Mouse (Mus musculus) gastrocnemius, postnatal 14 days (tissue): ENCODE data around the gene Dad1. TPM values are rescaled to one million over a fixed set of nuclear protein-coding genes. Genes with fewer than 3 reads are reported as not detected.

Source experiments
- DNase-seq: peaks from one replicate; pipeline ENCODE4 v3.0.0; 2021; ENCODE audit warnings: mixed read lengths
- intact Hi-C: fragments of 180-260 bp; cut with DNase I; formaldehyde crosslinking; loops from one replicate; pipeline ENCODE4 v1.15.1; 2025; ENCODE audit warnings: low total_unique reads
- total RNA-seq, 2 experiments: library from RNA; stranded (reverse); gene quantifications; 2 replicates each; pipeline ENCODE4 v1.2.3; 2021

Gene Dad1
- total RNA-seq, 2 experiments from 2014 or later, result 67.4 to 70.3 TPM

DNA sequence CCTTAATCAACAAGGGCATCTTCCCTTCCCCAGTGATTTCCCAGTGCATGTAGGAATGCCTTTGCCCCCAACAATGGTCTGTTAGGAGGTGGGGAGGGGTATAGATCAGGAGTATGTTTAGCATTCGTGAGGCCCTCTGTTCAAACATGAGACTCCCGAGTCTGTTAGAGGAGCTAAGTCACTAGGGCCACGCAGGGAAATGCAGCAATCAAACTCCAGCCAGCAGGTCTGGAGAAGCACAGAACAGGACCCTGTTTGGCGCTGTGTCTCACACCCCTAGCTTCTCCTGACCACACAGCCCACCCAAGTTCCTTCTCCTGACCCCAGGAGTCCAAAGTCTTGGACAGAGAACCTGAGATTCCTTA, 62.9 kb downstream of the Dad1 start:
- intact Hi-C loops, result no loop called here
- DNase-seq, result no peak

DNA sequence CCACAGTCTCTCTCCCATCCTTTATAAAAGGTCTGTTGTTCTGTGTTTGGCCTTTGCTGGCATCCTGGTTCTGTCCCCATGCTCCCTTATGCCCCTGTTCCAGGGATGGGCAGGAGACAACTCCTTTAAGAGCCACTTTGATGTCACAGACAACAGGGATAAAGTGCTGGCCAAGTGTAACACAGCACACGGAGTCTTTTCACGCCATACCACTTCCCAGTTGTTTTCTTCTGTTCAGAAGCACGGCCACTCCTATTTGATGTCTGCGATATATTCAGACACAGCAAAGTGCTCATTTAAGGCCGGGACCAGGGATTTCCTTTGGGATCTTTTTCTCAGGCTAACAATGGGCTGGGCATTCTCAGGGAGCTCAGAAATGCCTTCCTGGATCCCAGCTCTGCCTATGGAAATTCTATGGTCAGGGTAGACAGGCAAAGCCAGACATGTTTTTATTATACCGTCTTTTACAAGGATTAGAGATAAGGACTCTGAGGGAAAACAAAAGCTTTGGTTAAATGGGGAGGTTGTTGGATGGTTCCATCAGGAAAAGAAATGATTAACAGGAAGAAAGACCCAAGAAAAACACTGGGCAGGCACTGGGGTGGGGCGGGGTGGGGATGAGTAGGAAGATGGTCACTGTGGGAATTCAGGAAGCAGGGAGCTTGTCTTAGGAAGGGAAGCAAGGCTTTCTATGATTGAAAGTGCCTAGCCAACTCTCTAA, 63.4 kb downstream of the Dad1 start:
- no peak for DNase-seq
- intact Hi-C loops, result no loop called here

DNA sequence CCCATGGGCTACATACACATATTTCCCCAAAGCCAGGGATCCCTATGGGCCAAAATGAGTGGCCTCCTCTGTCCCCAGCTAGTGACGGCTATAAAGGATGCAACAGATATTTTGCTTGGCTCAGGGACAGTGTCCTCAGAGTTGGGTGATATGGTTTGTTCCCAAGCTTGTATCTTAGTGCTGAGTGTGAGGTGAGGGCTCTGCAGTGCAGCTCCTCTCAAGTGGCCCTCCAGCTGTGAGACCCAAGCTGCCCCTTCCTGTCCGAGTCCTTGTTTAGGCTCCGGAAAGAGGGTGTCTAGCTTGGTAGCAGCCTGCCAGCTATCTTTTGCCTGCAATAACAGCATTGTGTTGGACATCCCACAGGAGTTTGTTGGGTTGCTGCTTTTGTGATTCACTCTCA, 64.6 kb downstream of the Dad1 start:
- intact Hi-C loops, result no loop called here
- no peak for DNase-seq

DNA sequence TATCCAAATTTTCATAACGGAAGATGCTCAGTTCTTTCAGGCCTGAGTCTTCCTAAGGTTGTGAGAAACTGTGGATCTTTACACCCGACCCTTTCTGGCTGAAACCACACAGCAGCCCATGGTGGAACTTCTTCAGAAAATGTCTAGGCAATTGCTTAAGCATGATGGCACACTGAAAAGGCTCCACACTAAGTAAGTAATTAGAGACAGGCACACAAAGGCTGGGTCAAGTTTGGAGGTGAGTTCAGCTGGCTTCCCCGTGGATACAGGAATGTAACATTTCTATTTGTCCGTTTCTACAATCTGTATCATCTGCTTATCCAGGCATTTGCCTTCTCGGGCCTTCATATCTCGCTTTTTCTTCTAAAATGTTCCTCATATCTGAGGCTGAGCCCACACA, 66.7 kb downstream of the Dad1 start:
- no peak for DNase-seq
- intact Hi-C loops, result no loop called here

Other genes with a start within 250 kb of the Dad1 start
- 10 to 100 TPM; 18.4 to 19.9 TPM for gene Abhd4, start 84 bp upstream of the Dad1 start, total RNA-seq
- gene Olfr49, start 30.8 kb upstream of the Dad1 start, total RNA-seq, result not detected
- 10 to 100 TPM; 54.7 to 57.7 TPM for gene Oxa1l, start 106.7 kb upstream of the Dad1 start, total RNA-seq
- gene Slc7a7, start 163.7 kb upstream of the Dad1 start, total RNA-seq, result 1 to 10 TPM; 2.9 to 3.4 TPM
- 100 to 1,000 TPM; 107 to 116 TPM for gene Mrpl52, start 172.8 kb upstream of the Dad1 start, total RNA-seq
- gene Mmp14, start 177.5 kb upstream of the Dad1 start, total RNA-seq, result 10 to 100 TPM; 52.0 to 68.1 TPM
- 10 to 100 TPM; 33.5 to 37.2 TPM for gene Lrp10, start 210.0 kb upstream of the Dad1 start, total RNA-seq
- not detected for gene Rem2, start 222.0 kb upstream of the Dad1 start, total RNA-seq